9 mouse cellular contexts compared by ENCODE assay signal in genomic region chr2:161516921-161517320, GRCm38 (mm10).
DNase-seq lines count a peak whose midpoint lies in the region; ATAC-seq lines count a peak whose summit lies in the region.
"Had no signal": no experiment of that assay in that cellular context is flagged by ENCODE, and none has a peak within 500 bp of the region (broad histone marks: within the 10 kb centered on the region; RNA-seq: fewer than 3 reads in every experiment).

No protein-coding gene starts in this region.

- no peaks in the 10 kb centered on the region for H3K27me3 ChIP-seq in midbrain, embryonic 14.5 days (ENCODE audit: control insufficient read depth, insufficient read depth, low read length)
- H3K27me3 ChIP-seq in midbrain, embryonic 11.5 days (ENCODE audit: control insufficient read depth, insufficient read depth, low read length): no peaks in the 10 kb centered on the region
- H3K27me3 ChIP-seq in liver, embryonic 12.5 days (replicated peaks): no peaks in the 10 kb centered on the region
- H3K27me3 ChIP-seq: limb, embryonic 13.5 days; neural tube, embryonic 13.5 days had no signal

- H3K9me3 ChIP-seq in midbrain, embryonic 14.5 days (ENCODE audit: control insufficient read depth, low read length): no peaks in the 10 kb centered on the region
- no peaks in the 10 kb centered on the region for H3K9me3 ChIP-seq in midbrain, embryonic 11.5 days (ENCODE audit: control insufficient read depth, low read length)
- H3K9me3 ChIP-seq in liver, embryonic 12.5 days (replicated peaks): no peaks in the 10 kb centered on the region
- H3K9me3 ChIP-seq: limb, embryonic 13.5 days; neural tube, embryonic 13.5 days had no signal

- H3K9ac ChIP-seq in midbrain, embryonic 14.5 days (replicated peaks; ENCODE audit: low read length): no peak overlapping the region
- H3K9ac ChIP-seq in midbrain, embryonic 11.5 days (ENCODE audit: low read length): no peak overlapping the region
- H3K9ac ChIP-seq in liver, embryonic 12.5 days: no peak overlapping the region
- H3K9ac ChIP-seq: limb, embryonic 13.5 days; neural tube, embryonic 13.5 days had no signal

- no peak overlapping the region for H3K27ac ChIP-seq in midbrain, embryonic 14.5 days (replicated peaks; ENCODE audit: low read depth, low read length)
- H3K27ac ChIP-seq in midbrain, embryonic 11.5 days (ENCODE audit: low read depth, low read length): no peak overlapping the region
- no peak overlapping the region for H3K27ac ChIP-seq in liver, embryonic 12.5 days
- H3K27ac ChIP-seq: limb, embryonic 13.5 days; neural tube, embryonic 13.5 days had no signal

- H3K4me2 ChIP-seq in midbrain, embryonic 14.5 days (ENCODE audit: low read length): no peak overlapping the region
- no peak overlapping the region for H3K4me2 ChIP-seq in midbrain, embryonic 11.5 days
- no peak overlapping the region for H3K4me2 ChIP-seq in liver, embryonic 12.5 days
- H3K4me2 ChIP-seq: limb, embryonic 13.5 days; neural tube, embryonic 13.5 days had no signal

- WGBS in midbrain, embryonic 14.5 days: 63% methylated on average over 5 of the region's 5 CpGs
- 66% methylated on average over 5 of the region's 5 CpGs for WGBS in midbrain, embryonic 11.5 days
- WGBS in liver, embryonic 12.5 days (ENCODE audit: insufficient replicate concordance): 48% methylated on average over 5 of the region's 5 CpGs

- DNase-seq in midbrain, embryonic 14.5 days: peak; percentile 51
- no peak for DNase-seq in midbrain, embryonic 11.5 days (ENCODE audit: low spot score, missing footprints)
- peak; percentile 97 to 99 for DNase-seq in cerebellum, postnatal 10 days
- DNase-seq in layer of hippocampus, adult 8-10 months (ENCODE audit: low spot score in 2 of 2): peak; percentile 34 to 81
- DNase-seq in right cerebral cortex, adult 18-20 months: peak; percentile 64
- no peak for DNase-seq in B cell, adult 2 months

- H3K4me3 ChIP-seq in midbrain, embryonic 14.5 days (replicated peaks; ENCODE audit: low read depth, low read length): no peak overlapping the region
- no peak overlapping the region for H3K4me3 ChIP-seq in midbrain, embryonic 11.5 days (ENCODE audit: low read depth, low read length)
- H3K4me3 ChIP-seq in liver, embryonic 12.5 days: no peak overlapping the region
- H3K4me3 ChIP-seq: limb, embryonic 13.5 days; neural tube, embryonic 13.5 days had no signal

- 0 out of 2 replicates have a peak, but pooled peaks cover 2% of the 10 kb centered on the region for H3K4me1 ChIP-seq in midbrain, embryonic 14.5 days (ENCODE audit: control insufficient read depth, insufficient read depth, low read length)
- no peaks in the 10 kb centered on the region for H3K4me1 ChIP-seq in midbrain, embryonic 11.5 days (ENCODE audit: control insufficient read depth, insufficient read depth, low read length)
- H3K4me1 ChIP-seq in liver, embryonic 12.5 days: no peaks in the 10 kb centered on the region
- H3K4me1 ChIP-seq: limb, embryonic 13.5 days had no signal

- ATAC-seq in midbrain, embryonic 14.5 days (ENCODE audit: low FRiP score, low TSS enrichment): no peak
- no peak for ATAC-seq in midbrain, embryonic 11.5 days (ENCODE audit: low FRiP score)
- ATAC-seq in liver, embryonic 12.5 days: no peak

- H3K36me3 ChIP-seq in midbrain, embryonic 14.5 days (ENCODE audit: control insufficient read depth, insufficient read depth, low read length): no peaks in the 10 kb centered on the region
- H3K36me3 ChIP-seq in midbrain, embryonic 11.5 days (ENCODE audit: control insufficient read depth, insufficient read depth, low read length): no peaks in the 10 kb centered on the region
- H3K36me3 ChIP-seq in liver, embryonic 12.5 days: no peaks in the 10 kb centered on the region
- H3K36me3 ChIP-seq: limb, embryonic 13.5 days; neural tube, embryonic 13.5 days had no signal

Comparison
In these comparisons a context has a peak if more than half of its experiments do, and no peak if none do; other contexts are left out.
1. DNase-seq: peak in midbrain, embryonic 14.5 days (single experiment), cerebellum, postnatal 10 days (2 of 2), layer of hippocampus, adult 8-10 months (2 of 2) and right cerebral cortex, adult 18-20 months (single experiment); none in midbrain, embryonic 11.5 days (single experiment) and B cell, adult 2 months (0 of 2).